Mouse (Mus musculus): ENCODE results near the gene Smad3. TPM values are rescaled to one million over a fixed set of nuclear protein-coding genes. Genes with fewer than 3 reads are reported as not detected.

Gene Smad3
- total and polyA plus RNA-seq, 3 experiments = 0.81 to 1.5 (median 1.2) TPM

- no peaks in the 10 kb centered on the region for H3K9me3 ChIP-seq (replicated peaks; ENCODE audit: low read length)
- no peak overlapping the region for H3K9ac ChIP-seq (ENCODE audit: insufficient read depth, low read depth)
- no peak for TF ChIP-seq POLR2A (IDR thresholded peaks at IDR 0.05; ENCODE audit: low read depth, low read length)
- TF ChIP-seq PAX5 (IDR thresholded peaks at IDR 0.05; ENCODE audit: low read length) = no peak
- H3K79me2 ChIP-seq (replicated peaks; ENCODE audit: control insufficient read depth, extremely low read depth, insufficient read depth, poor library complexity, severe bottlenecking) = no peaks in the 10 kb centered on the region
- DNase-seq (ENCODE audit: extremely low read depth) = no peak
- H3K36me3 ChIP-seq (replicated peaks in 1 of 2; ENCODE audit: control insufficient read depth in 1 of 2, insufficient read depth in 1 of 2, low read length in 1 of 2) = no peaks in the 10 kb centered on the region
- no peak overlapping the region for H3K27ac ChIP-seq (ENCODE audit: insufficient read depth, low read depth)
- H3K4me1 ChIP-seq (ENCODE audit: control insufficient read depth in 1 of 2, insufficient read depth in 2 of 2) = peaks cover 24 to 48% of the 10 kb centered on the region in 2 experiments
- in situ Hi-C loops (cut with MboI; ENCODE audit: low pct_ligation_motif_present, low pct_unique_long_range_greater_than_20kb, low sequenced_read_pairs) = no loop called here
- H3K4me2 ChIP-seq (ENCODE audit: insufficient read depth, low read depth, poor library complexity, severe bottlenecking) = no peak overlapping the region
- H3K27me3 ChIP-seq (replicated peaks) = peaks cover 30% of the 10 kb centered on the region
- dilution Hi-C loops (cut with MboI; ENCODE audit: extremely low pct_ligation_motif_present, extremely low pct_unique_long_range_greater_than_20kb, low sequenced_read_pairs) = no loop called here
- no peak overlapping the region for H3K4me3 ChIP-seq (replicated peaks in 1 of 3; ENCODE audit: low read depth in 2 of 3, low read length in 2 of 3, poor library complexity in 1 of 3)
These were observed 29.8 kb upstream of the Smad3 start for GRCm38 (mm10) chr9:63787606-63788005.

- dilution Hi-C loops (cut with MboI; ENCODE audit: extremely low pct_ligation_motif_present, extremely low pct_unique_long_range_greater_than_20kb, low sequenced_read_pairs) (no loop called here), in situ Hi-C loops (cut with MboI; ENCODE audit: low pct_ligation_motif_present, low pct_unique_long_range_greater_than_20kb, low sequenced_read_pairs) (no loop called here)
- Histone ChIP-seq H3K79me2 (replicated peaks; ENCODE audit: control insufficient read depth, extremely low read depth, insufficient read depth, poor library complexity, severe bottlenecking) (no peaks in the 10 kb centered on the region), H3K4me1 (ENCODE audit: control insufficient read depth in 1 of 2, insufficient read depth in 2 of 2) (peaks cover 25 to 51% of the 10 kb centered on the region in 2 experiments), H3K4me3 (replicated peaks in 1 of 3; ENCODE audit: low read depth in 2 of 3, low read length in 2 of 3, poor library complexity in 1 of 3) (no peak overlapping the region), H3K4me2 (ENCODE audit: insufficient read depth, low read depth, poor library complexity, severe bottlenecking) (no peak overlapping the region), H3K9me3 (replicated peaks; ENCODE audit: low read length) (no peaks in the 10 kb centered on the region), H3K27ac (ENCODE audit: insufficient read depth, low read depth) (no peak overlapping the region), H3K27me3 (replicated peaks) (peaks cover 30% of the 10 kb centered on the region), H3K36me3 (replicated peaks in 1 of 2; ENCODE audit: control insufficient read depth in 1 of 2, insufficient read depth in 1 of 2, low read length in 1 of 2) (no peaks in the 10 kb centered on the region), H3K9ac (ENCODE audit: insufficient read depth, low read depth) (no peak overlapping the region)
- DNase-seq (ENCODE audit: extremely low read depth) = no peak
- no peak for TF ChIP-seq EP300 (IDR thresholded peaks at IDR 0.05; ENCODE audit: low read length)
- no peak for TF ChIP-seq MYC (IDR thresholded peaks at IDR 0.05; ENCODE audit: low read depth, low read length)
- TF ChIP-seq POLR2A (IDR thresholded peaks at IDR 0.05; ENCODE audit: low read depth, low read length) = no peak
- no peak for TF ChIP-seq TBP (conservative IDR thresholded peaks at IDR 0.05; ENCODE audit: low read depth, low read length)
- TF ChIP-seq HCFC1 (IDR thresholded peaks at IDR 0.05; ENCODE audit: low read depth, low read length) = no peak
- TF ChIP-seq ZNF384 (IDR thresholded peaks at IDR 0.05; ENCODE audit: low read depth, low read length) = no peak
- TF ChIP-seq MXI1 (IDR thresholded peaks at IDR 0.05; ENCODE audit: low read depth, low read length) = no peak
- no peak for TF ChIP-seq SMC3 (IDR thresholded peaks at IDR 0.05; ENCODE audit: low read depth, low read length)
- no peak for TF ChIP-seq MAX (IDR thresholded peaks at IDR 0.05; ENCODE audit: low read length)
- TF ChIP-seq USF2 (conservative IDR thresholded peaks at IDR 0.05; ENCODE audit: low read depth, low read length) = no peak
- no peak for TF ChIP-seq CHD1 (IDR thresholded peaks at IDR 0.05; ENCODE audit: low read depth, low read length)
- no peak for TF ChIP-seq SIN3A (IDR thresholded peaks at IDR 0.05; ENCODE audit: low read length)
- no peak for TF ChIP-seq GABPA (IDR thresholded peaks at IDR 0.05; ENCODE audit: insufficient replicate concordance, low read depth, low read length)
These were observed 29.3 kb upstream of the Smad3 start for GRCm38 (mm10) chr9:63787086-63787485.

- in situ Hi-C loops (cut with MboI; ENCODE audit: low pct_ligation_motif_present, low pct_unique_long_range_greater_than_20kb, low sequenced_read_pairs) = no loop called here
- Histone ChIP-seq H3K4me1 (ENCODE audit: control insufficient read depth in 1 of 2, insufficient read depth in 2 of 2) (peaks cover 27 to 57% of the 10 kb centered on the region in 2 experiments), H3K9ac (ENCODE audit: insufficient read depth, low read depth) (no peak overlapping the region), H3K27me3 (replicated peaks) (peaks cover 23% of the 10 kb centered on the region), H3K79me2 (replicated peaks; ENCODE audit: control insufficient read depth, extremely low read depth, insufficient read depth, poor library complexity, severe bottlenecking) (no peaks in the 10 kb centered on the region), H3K27ac (ENCODE audit: insufficient read depth, low read depth) (0 out of 2 replicates have a peak overlapping the region, but pooled peaks have one; percentile 19), H3K9me3 (replicated peaks; ENCODE audit: low read length) (no peaks in the 10 kb centered on the region), H3K36me3 (replicated peaks in 1 of 2; ENCODE audit: control insufficient read depth in 1 of 2, insufficient read depth in 1 of 2, low read length in 1 of 2) (no peaks in the 10 kb centered on the region), H3K4me3 (replicated peaks in 1 of 3; ENCODE audit: low read depth in 2 of 3, low read length in 2 of 3, poor library complexity in 1 of 3) (peak overlapping the region in 1 of 3 experiments; percentile 43), H3K4me2 (ENCODE audit: insufficient read depth, low read depth, poor library complexity, severe bottlenecking) (peak overlapping the region; percentile 78)
- peak; percentile 45 for DNase-seq (ENCODE audit: extremely low read depth)
- dilution Hi-C loops (cut with MboI; ENCODE audit: extremely low pct_ligation_motif_present, extremely low pct_unique_long_range_greater_than_20kb, low sequenced_read_pairs) = no loop called here
- TF ChIP-seq ZKSCAN1 (IDR thresholded peaks at IDR 0.05; ENCODE audit: borderline replicate concordance, low read depth, low read length) (no peak), CTCF (conservative IDR thresholded peaks at IDR 0.05 in 1 of 2, IDR thresholded peaks at IDR 0.05 in 1 of 2; ENCODE audit: low read depth in 2 of 2, low read length in 2 of 2) (no peak), SIN3A (IDR thresholded peaks at IDR 0.05; ENCODE audit: low read length) (0 out of 2 replicates have a peak, but pooled peaks have one; percentile 46), MAFK (IDR thresholded peaks at IDR 0.05; ENCODE audit: insufficient replicate concordance, low read length) (peak; percentile 73; the same call in 1 of the 2 replicates), POLR2AphosphoS2 (IDR thresholded peaks at IDR 0.05; ENCODE audit: low read depth, low read length) (no peak), MYC (IDR thresholded peaks at IDR 0.05; ENCODE audit: low read depth, low read length) (0 out of 2 replicates have a peak, but pooled peaks have one; percentile 29), BHLHE40 (IDR thresholded peaks at IDR 0.05; ENCODE audit: low read depth, low read length) (0 out of 2 replicates have a peak, but pooled peaks have one; percentile 39), ZNF384 (IDR thresholded peaks at IDR 0.05; ENCODE audit: low read depth, low read length) (peak; percentile 24; the same call in 1 of the 2 replicates), SMC3 (IDR thresholded peaks at IDR 0.05; ENCODE audit: low read depth, low read length) (0 out of 2 replicates have a peak, but pooled peaks have one; percentile 1), RCOR1 (conservative IDR thresholded peaks at IDR 0.05; ENCODE audit: low read depth, low read length) (peak; percentile 74; the same call in 1 of the 2 replicates), EP300 (IDR thresholded peaks at IDR 0.05; ENCODE audit: low read length) (peak; percentile 72), IRF4 (IDR thresholded peaks at IDR 0.05; ENCODE audit: low read depth, low read length) (peak; percentile 72), ETS1 (conservative IDR thresholded peaks at IDR 0.05; ENCODE audit: low read depth, low read length) (peak; percentile 65; the same call in 1 of the 2 replicates), NELFE (IDR thresholded peaks at IDR 0.05; ENCODE audit: low read depth, low read length) (no peak), MEF2A (IDR thresholded peaks at IDR 0.05; ENCODE audit: borderline replicate concordance, low read depth, low read length) (peak; percentile 56; the same call in 1 of the 2 replicates), CHD2 (IDR thresholded peaks at IDR 0.05; ENCODE audit: low read length) (peak; percentile 87)
These were observed 28.4 kb upstream of the Smad3 start for GRCm38 (mm10) chr9:63786026-63786670.

Data from CH12.LX (cell line).